Mouse (Mus musculus) R1 (cell line): ENCODE results near the gene Col26a1.

Experiments
- DNase-seq: peaks from one replicate; pipeline ENCODE4 v3.0.0-alpha.2; 2018; ENCODE audit warnings: low read depth, low spot score

Col26a1 gene

GRCm38 (mm10) chr5:136806379-136807056, 76.5 kb downstream of the Col26a1 start:
- DNase-seq: no peak

GRCm38 (mm10) chr5:136805019-136805418, 78.0 kb downstream of the Col26a1 start:
- no peak for DNase-seq

GRCm38 (mm10) chr5:136804246-136804645, 78.8 kb downstream of the Col26a1 start:
- no peak for DNase-seq

GRCm38 (mm10) chr5:136802732-136803131, 80.3 kb downstream of the Col26a1 start:
- DNase-seq: peak; percentile 17

GRCm38 (mm10) chr5:136796917-136797316, 86.1 kb downstream of the Col26a1 start:
- no peak for DNase-seq

- DNase-seq: peak; percentile 53
Observed at GRCm38 (mm10) chr5:136793807-136794206, 89.2 kb downstream of the Col26a1 start.

- no peak for DNase-seq
Observed at GRCm38 (mm10) chr5:136792541-136792940, 90.5 kb downstream of the Col26a1 start.

- DNase-seq: no peak
Observed at GRCm38 (mm10) chr5:136791204-136791603, 91.8 kb downstream of the Col26a1 start.

- DNase-seq: peak; percentile 88
Observed at GRCm38 (mm10) chr5:136790570-136791196, 92.3 kb downstream of the Col26a1 start.

- DNase-seq: no peak
Observed at GRCm38 (mm10) chr5:136784531-136784930, 98.5 kb downstream of the Col26a1 start.

GRCm38 (mm10) chr5:136782600-136782999, 100.4 kb downstream of the Col26a1 start:
- peak; percentile 69 for DNase-seq

GRCm38 (mm10) chr5:136780465-136780864, 102.5 kb downstream of the Col26a1 start:
- DNase-seq: peak; percentile 78

GRCm38 (mm10) chr5:136779946-136780345, 103.1 kb downstream of the Col26a1 start:
- peak; percentile 57 for DNase-seq

GRCm38 (mm10) chr5:136775548-136775947, 107.5 kb downstream of the Col26a1 start:
- DNase-seq: no peak

GRCm38 (mm10) chr5:136773044-136774039, 109.7 kb downstream of the Col26a1 start:
- peak; percentile 96 for DNase-seq

GRCm38 (mm10) chr5:136771132-136771531, 111.9 kb downstream of the Col26a1 start:
- DNase-seq: no peak

- peak; percentile 49 for DNase-seq
Observed at GRCm38 (mm10) chr5:136767304-136767703, 115.7 kb downstream of the Col26a1 start.

- peak; percentile 72 for DNase-seq
Observed at GRCm38 (mm10) chr5:136764157-136764669, 118.8 kb downstream of the Col26a1 start.

GRCm38 (mm10) chr5:136760345-136760744, 122.7 kb downstream of the Col26a1 start:
- no peak for DNase-seq

GRCm38 (mm10) chr5:136759781-136760180, 123.2 kb downstream of the Col26a1 start:
- peak; percentile 67 for DNase-seq

GRCm38 (mm10) chr5:136755696-136756095, 127.3 kb downstream of the Col26a1 start:
- DNase-seq: peak; percentile 71
